Mouse (Mus musculus): ENCODE data around the gene Hpf1. TPM values are rescaled to one million over a fixed set of nuclear protein-coding genes. Genes with fewer than 3 reads are reported as not detected.

Gene Hpf1
- polyA plus RNA-seq, 1 experiment from 2014 or later = 126 TPM

GRCm38 (mm10) chr8:60919069-60919468, 28.9 kb downstream of the Hpf1 start:
- 82% methylated on average over 3 of the region's 3 CpGs for WGBS
- Histone ChIP-seq H3K4me2 (ENCODE audit: low read depth, severe bottlenecking) (no peak overlapping the region), H3K4me1 (ENCODE audit: control insufficient read depth, insufficient read depth, low read length) (no peaks in the 10 kb centered on the region), H3K36me3 (ENCODE audit: control insufficient read depth, insufficient read depth, low read length) (0 out of 2 replicates have a peak, but pooled peaks cover 2% of the 10 kb centered on the region), H3K27ac (replicated peaks; ENCODE audit: low read depth, low read length) (no peak overlapping the region), H3K9ac (ENCODE audit: low read length) (no peak overlapping the region), H3K4me3 (ENCODE audit: low read depth, low read length) (no peak overlapping the region), H3K9me3 (ENCODE audit: control insufficient read depth, low read length) (no peaks in the 10 kb centered on the region), H3K27me3 (ENCODE audit: control insufficient read depth, insufficient read depth, low read length) (no peaks in the 10 kb centered on the region)
- DNase-seq (ENCODE audit: low spot score) = no peak
- no peak for ATAC-seq (ENCODE audit: insufficient number of reproducible peaks, low FRiP score, low TSS enrichment, low read depth)

GRCm38 (mm10) chr8:60920176-60920575, 30.0 kb downstream of the Hpf1 start:
- Histone ChIP-seq H3K27me3 (ENCODE audit: control insufficient read depth, insufficient read depth, low read length) (no peaks in the 10 kb centered on the region), H3K4me3 (ENCODE audit: low read depth, low read length) (no peak overlapping the region), H3K36me3 (ENCODE audit: control insufficient read depth, insufficient read depth, low read length) (0 out of 2 replicates have a peak, but pooled peaks cover 2% of the 10 kb centered on the region), H3K9me3 (ENCODE audit: control insufficient read depth, low read length) (no peaks in the 10 kb centered on the region), H3K27ac (replicated peaks; ENCODE audit: low read depth, low read length) (no peak overlapping the region), H3K9ac (ENCODE audit: low read length) (no peak overlapping the region), H3K4me2 (ENCODE audit: low read depth, severe bottlenecking) (no peak overlapping the region; the same call in 1 of the 2 replicates), H3K4me1 (ENCODE audit: control insufficient read depth, insufficient read depth, low read length) (no peaks in the 10 kb centered on the region)
- no peak for DNase-seq (ENCODE audit: low spot score)
- 89% methylated on average over 4 of the region's 4 CpGs for WGBS
- ATAC-seq (ENCODE audit: insufficient number of reproducible peaks, low FRiP score, low TSS enrichment, low read depth) = no peak

GRCm38 (mm10) chr8:60933617-60934016, 43.4 kb downstream of the Hpf1 start:
- Histone ChIP-seq H3K27ac (replicated peaks; ENCODE audit: low read depth, low read length) (no peak overlapping the region), H3K4me2 (ENCODE audit: low read depth, severe bottlenecking) (no peak overlapping the region), H3K36me3 (ENCODE audit: control insufficient read depth, insufficient read depth, low read length) (no peaks in the 10 kb centered on the region), H3K4me3 (ENCODE audit: low read depth, low read length) (no peak overlapping the region), H3K27me3 (ENCODE audit: control insufficient read depth, insufficient read depth, low read length) (no peaks in the 10 kb centered on the region), H3K9ac (ENCODE audit: low read length) (no peak overlapping the region), H3K4me1 (ENCODE audit: control insufficient read depth, insufficient read depth, low read length) (no peaks in the 10 kb centered on the region), H3K9me3 (ENCODE audit: control insufficient read depth, low read length) (no peaks in the 10 kb centered on the region)
- no peak for ATAC-seq (ENCODE audit: insufficient number of reproducible peaks, low FRiP score, low TSS enrichment, low read depth)
- no peak for DNase-seq (ENCODE audit: low spot score)

GRCm38 (mm10) chr8:60938717-60939424, 48.7 kb downstream of the Hpf1 start:
- no peak for ATAC-seq (ENCODE audit: insufficient number of reproducible peaks, low FRiP score, low TSS enrichment, low read depth)
- 44% methylated on average over 3 of the region's 3 CpGs for WGBS

GRCm38 (mm10) chr8:60942867-60943266, 52.6 kb downstream of the Hpf1 start:
- no peak overlapping the region for H3K4me3 ChIP-seq (ENCODE audit: low read depth, low read length)
- no peak overlapping the region for H3K9ac ChIP-seq (ENCODE audit: low read length)
- no peak overlapping the region for H3K4me2 ChIP-seq (ENCODE audit: low read depth, severe bottlenecking)
- H3K9me3 ChIP-seq (ENCODE audit: control insufficient read depth, low read length) = no peaks in the 10 kb centered on the region
- ATAC-seq (ENCODE audit: insufficient number of reproducible peaks, low FRiP score, low TSS enrichment, low read depth) (no peak), DNase-seq (ENCODE audit: low spot score) (no peak)
- H3K36me3 ChIP-seq (ENCODE audit: control insufficient read depth, insufficient read depth, low read length) = no peaks in the 10 kb centered on the region
- H3K27me3 ChIP-seq (ENCODE audit: control insufficient read depth, insufficient read depth, low read length) = no peaks in the 10 kb centered on the region
- no peaks in the 10 kb centered on the region for H3K4me1 ChIP-seq (ENCODE audit: control insufficient read depth, insufficient read depth, low read length)
- H3K27ac ChIP-seq (replicated peaks; ENCODE audit: low read depth, low read length) = no peak overlapping the region
- WGBS = 99% methylated on average over 2 of the region's 2 CpGs

More at GRCm38 (mm10) chr8:60938717-60939424, 48.7 kb downstream of the Hpf1 start:
- Histone ChIP-seq H3K4me1 (ENCODE audit: control insufficient read depth, insufficient read depth, low read length) (no peaks in the 10 kb centered on the region), H3K4me3 (ENCODE audit: low read depth, low read length) (no peak overlapping the region), H3K4me2 (ENCODE audit: low read depth, severe bottlenecking) (no peak overlapping the region), H3K9me3 (ENCODE audit: control insufficient read depth, low read length) (no peaks in the 10 kb centered on the region), H3K27me3 (ENCODE audit: control insufficient read depth, insufficient read depth, low read length) (no peaks in the 10 kb centered on the region), H3K36me3 (ENCODE audit: control insufficient read depth, insufficient read depth, low read length) (no peaks in the 10 kb centered on the region), H3K9ac (ENCODE audit: low read length) (no peak overlapping the region), H3K27ac (replicated peaks; ENCODE audit: low read depth, low read length) (no peak overlapping the region)
- DNase-seq (ENCODE audit: low spot score) = no peak

- Histone ChIP-seq H3K9me3 (ENCODE audit: control insufficient read depth, low read length) (no peaks in the 10 kb centered on the region), H3K27ac (replicated peaks; ENCODE audit: low read depth, low read length) (no peak overlapping the region), H3K4me1 (ENCODE audit: control insufficient read depth, insufficient read depth, low read length) (no peaks in the 10 kb centered on the region), H3K4me2 (ENCODE audit: low read depth, severe bottlenecking) (no peak overlapping the region), H3K9ac (ENCODE audit: low read length) (no peak overlapping the region), H3K36me3 (ENCODE audit: control insufficient read depth, insufficient read depth, low read length) (no peaks in the 10 kb centered on the region), H3K27me3 (ENCODE audit: control insufficient read depth, insufficient read depth, low read length) (no peaks in the 10 kb centered on the region), H3K4me3 (ENCODE audit: low read depth, low read length) (no peak overlapping the region)
- ATAC-seq (ENCODE audit: insufficient number of reproducible peaks, low FRiP score, low TSS enrichment, low read depth) (no peak), DNase-seq (ENCODE audit: low spot score) (no peak)
Measured at GRCm38 (mm10) chr8:60947503-60947902, 57.3 kb downstream of the Hpf1 start.

- Histone ChIP-seq H3K27ac (replicated peaks; ENCODE audit: low read depth, low read length) (no peak overlapping the region), H3K9ac (ENCODE audit: low read length) (no peak overlapping the region), H3K4me1 (ENCODE audit: control insufficient read depth, insufficient read depth, low read length) (peaks cover 3% of the 10 kb centered on the region; the same call in 1 of the 2 replicates), H3K9me3 (ENCODE audit: control insufficient read depth, low read length) (no peaks in the 10 kb centered on the region), H3K36me3 (ENCODE audit: control insufficient read depth, insufficient read depth, low read length) (no peaks in the 10 kb centered on the region), H3K4me2 (ENCODE audit: low read depth, severe bottlenecking) (no peak overlapping the region), H3K4me3 (ENCODE audit: low read depth, low read length) (no peak overlapping the region), H3K27me3 (ENCODE audit: control insufficient read depth, insufficient read depth, low read length) (no peaks in the 10 kb centered on the region)
- 57% methylated on average over 4 of the region's 4 CpGs for WGBS
- ATAC-seq (ENCODE audit: insufficient number of reproducible peaks, low FRiP score, low TSS enrichment, low read depth) (no peak), DNase-seq (ENCODE audit: low spot score) (no peak)
Measured at GRCm38 (mm10) chr8:60949859-60950258, 59.6 kb downstream of the Hpf1 start.

GRCm38 (mm10) chr8:60951271-60951670, 61.1 kb downstream of the Hpf1 start:
- Histone ChIP-seq H3K9me3 (ENCODE audit: control insufficient read depth, low read length) (no peaks in the 10 kb centered on the region), H3K4me1 (ENCODE audit: control insufficient read depth, insufficient read depth, low read length) (peaks cover 3% of the 10 kb centered on the region; the same call in 1 of the 2 replicates), H3K9ac (ENCODE audit: low read length) (no peak overlapping the region), H3K27ac (replicated peaks; ENCODE audit: low read depth, low read length) (no peak overlapping the region), H3K36me3 (ENCODE audit: control insufficient read depth, insufficient read depth, low read length) (no peaks in the 10 kb centered on the region), H3K4me2 (ENCODE audit: low read depth, severe bottlenecking) (no peak overlapping the region), H3K27me3 (ENCODE audit: control insufficient read depth, insufficient read depth, low read length) (no peaks in the 10 kb centered on the region), H3K4me3 (ENCODE audit: low read depth, low read length) (no peak overlapping the region)
- DNase-seq (ENCODE audit: low spot score) = no peak
- 84% methylated on average over 4 of the region's 4 CpGs for WGBS
- ATAC-seq (ENCODE audit: insufficient number of reproducible peaks, low FRiP score, low TSS enrichment, low read depth) = no peak

GRCm38 (mm10) chr8:60951757-60952156, 61.5 kb downstream of the Hpf1 start:
- 97% methylated on average over 1 of the region's 1 CpGs for WGBS
- DNase-seq (ENCODE audit: low spot score) (no peak), ATAC-seq (ENCODE audit: insufficient number of reproducible peaks, low FRiP score, low TSS enrichment, low read depth) (no peak)

More at GRCm38 (mm10) chr8:60951757-60952156, 61.5 kb downstream of the Hpf1 start:
- H3K4me2 ChIP-seq (ENCODE audit: low read depth, severe bottlenecking) = no peak overlapping the region
- H3K27me3 ChIP-seq (ENCODE audit: control insufficient read depth, insufficient read depth, low read length) = no peaks in the 10 kb centered on the region
- peaks cover 3% of the 10 kb centered on the region; the same call in 1 of the 2 replicates for H3K4me1 ChIP-seq (ENCODE audit: control insufficient read depth, insufficient read depth, low read length)
- no peak overlapping the region for H3K4me3 ChIP-seq (ENCODE audit: low read depth, low read length)
- H3K9me3 ChIP-seq (ENCODE audit: control insufficient read depth, low read length) = no peaks in the 10 kb centered on the region
- H3K9ac ChIP-seq (ENCODE audit: low read length) = no peak overlapping the region
- H3K27ac ChIP-seq (replicated peaks; ENCODE audit: low read depth, low read length) = no peak overlapping the region
- no peaks in the 10 kb centered on the region for H3K36me3 ChIP-seq (ENCODE audit: control insufficient read depth, insufficient read depth, low read length)
